ENCODE assay signal across 21 mouse cellular contexts in the genomic region with DNA sequence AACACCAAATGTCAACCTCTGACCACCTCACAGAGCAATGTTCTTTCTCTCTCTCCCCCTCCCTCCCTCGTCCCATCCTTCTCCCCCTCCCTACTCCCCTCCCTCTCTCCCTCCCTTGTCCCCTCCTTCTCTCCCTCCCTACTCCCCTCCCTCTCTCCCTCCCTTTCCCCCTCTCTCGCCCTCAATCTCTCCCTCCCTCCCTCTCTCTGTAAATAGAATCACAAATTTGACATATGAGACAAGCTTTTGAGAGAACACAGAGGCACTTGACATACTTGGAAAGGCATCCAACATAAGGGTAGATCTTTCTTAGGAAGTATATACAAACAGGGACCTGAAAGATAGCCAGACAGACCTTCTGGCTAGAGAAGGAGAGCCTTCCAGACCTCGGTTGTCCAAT.
DNase-seq lines count a peak whose midpoint lies in the region; ATAC-seq lines count a peak whose summit lies in the region.
"Had no signal": no experiment of that assay in that cellular context is flagged by ENCODE, and none has a peak within 500 bp of the region (broad histone marks: within the 10 kb centered on the region; RNA-seq: fewer than 3 reads in every experiment).

No protein-coding gene starts in this region.

- 28% methylated on average over 3 of the region's 3 CpGs for WGBS in forebrain, embryonic 15.5 days
- 48% methylated on average over 3 of the region's 3 CpGs for WGBS in forebrain, embryonic 12.5 days
- WGBS in heart, embryonic 15.5 days = 3% methylated on average over 3 of the region's 3 CpGs
- WGBS in intestine, embryonic 15.5 days = 33% methylated on average over 3 of the region's 3 CpGs

- H3K27me3 ChIP-seq in forebrain, embryonic 15.5 days = no peaks in the 10 kb centered on the region
- no peaks in the 10 kb centered on the region for H3K27me3 ChIP-seq in forebrain, embryonic 12.5 days
- H3K27me3 ChIP-seq in heart, embryonic 15.5 days = no peaks in the 10 kb centered on the region
- no peaks in the 10 kb centered on the region for H3K27me3 ChIP-seq in intestine, embryonic 15.5 days (replicated peaks)
- H3K27me3 ChIP-seq: embryonic facial prominence, embryonic 13.5 days; limb, embryonic 15.5 days had no signal

- intact Hi-C loops in heart, postnatal 36 days (cut with DNase I) = no loop called here

- no peak overlapping the region for H3K4me3 ChIP-seq in forebrain, embryonic 15.5 days
- no peak overlapping the region for H3K4me3 ChIP-seq in forebrain, embryonic 12.5 days (replicated peaks)
- no peak overlapping the region for H3K4me3 ChIP-seq in heart, embryonic 15.5 days
- H3K4me3 ChIP-seq in intestine, embryonic 15.5 days (replicated peaks) = no peak overlapping the region
- H3K4me3 ChIP-seq: embryonic facial prominence, embryonic 13.5 days; limb, embryonic 15.5 days had no signal

- no peak overlapping the region for H3K9ac ChIP-seq in forebrain, embryonic 15.5 days (replicated peaks)
- no peak overlapping the region for H3K9ac ChIP-seq in forebrain, embryonic 12.5 days
- no peak overlapping the region for H3K9ac ChIP-seq in heart, embryonic 15.5 days
- H3K9ac ChIP-seq in intestine, embryonic 15.5 days = no peak overlapping the region
- H3K9ac ChIP-seq: embryonic facial prominence, embryonic 13.5 days; limb, embryonic 15.5 days; liver, postnatal 0 days had no signal

- no peak overlapping the region for H3K4me2 ChIP-seq in forebrain, embryonic 15.5 days (replicated peaks)
- no peak overlapping the region for H3K4me2 ChIP-seq in forebrain, embryonic 12.5 days
- peak overlapping the region; percentile 29 for H3K4me2 ChIP-seq in heart, embryonic 15.5 days
- no peak overlapping the region for H3K4me2 ChIP-seq in intestine, embryonic 15.5 days (replicated peaks)
- H3K4me2 ChIP-seq: embryonic facial prominence, embryonic 13.5 days; limb, embryonic 15.5 days had no signal

- H3K9me3 ChIP-seq in forebrain, embryonic 15.5 days = no peaks in the 10 kb centered on the region
- H3K9me3 ChIP-seq in forebrain, embryonic 12.5 days = no peaks in the 10 kb centered on the region
- H3K9me3 ChIP-seq in heart, embryonic 15.5 days (replicated peaks) = no peaks in the 10 kb centered on the region
- no peaks in the 10 kb centered on the region for H3K9me3 ChIP-seq in intestine, embryonic 15.5 days
- H3K9me3 ChIP-seq: embryonic facial prominence, embryonic 13.5 days; G1E; limb, embryonic 15.5 days had no signal

- H3K4me1 ChIP-seq in forebrain, embryonic 15.5 days = peaks cover 46% of the 10 kb centered on the region
- peaks cover 47% of the 10 kb centered on the region for H3K4me1 ChIP-seq in forebrain, embryonic 12.5 days
- peaks cover 33% of the 10 kb centered on the region for H3K4me1 ChIP-seq in heart, embryonic 15.5 days (replicated peaks)
- H3K4me1 ChIP-seq in intestine, embryonic 15.5 days (replicated peaks) = 0 out of 2 replicates have a peak, but pooled peaks cover 15% of the 10 kb centered on the region

- H3K27ac ChIP-seq in forebrain, embryonic 15.5 days (replicated peaks) = peak overlapping the region; percentile 34; the same call in 1 of the 2 replicates
- no peak overlapping the region for H3K27ac ChIP-seq in forebrain, embryonic 12.5 days
- H3K27ac ChIP-seq in heart, embryonic 15.5 days = peak overlapping the region; percentile 89
- no peak overlapping the region for H3K27ac ChIP-seq in intestine, embryonic 15.5 days
- H3K27ac ChIP-seq: embryonic facial prominence, embryonic 13.5 days; limb, embryonic 15.5 days had no signal

- no peaks in the 10 kb centered on the region; the same call in 1 of the 2 replicates for H3K36me3 ChIP-seq in forebrain, embryonic 15.5 days
- H3K36me3 ChIP-seq in forebrain, embryonic 12.5 days (replicated peaks) = peaks cover 15% of the 10 kb centered on the region
- peaks cover 3% of the 10 kb centered on the region; the same call in 1 of the 2 replicates for H3K36me3 ChIP-seq in heart, embryonic 15.5 days
- no peaks in the 10 kb centered on the region for H3K36me3 ChIP-seq in intestine, embryonic 15.5 days
- H3K36me3 ChIP-seq: G1E had no signal

- ATAC-seq in forebrain, embryonic 15.5 days (replicated peaks) = no peak
- ATAC-seq in forebrain, embryonic 12.5 days (ENCODE audit: low FRiP score) = no peak
- ATAC-seq in heart, embryonic 15.5 days (replicated peaks; ENCODE audit: insufficient number of reproducible peaks, insufficient read depth, low FRiP score, low read depth) = peak; percentile 74
- ATAC-seq in intestine, embryonic 15.5 days = no peak
- ATAC-seq: liver, postnatal 0 days; midbrain, embryonic 16.5 days had no signal

- DNase-seq in heart, postnatal 36 days = no peak
- DNase-seq in retina, postnatal 1 day = peak; percentile 35
- DNase-seq in retina, embryonic 14.5 days (ENCODE audit: low spot score) = no peak
- DNase-seq in gastrocnemius, adult 18-20 months (ENCODE audit: low spot score) = no peak
- DNase-seq: adrenal gland, postnatal 25 days; cerebellum, adult 11-12 months; cerebellum, postnatal 14 days; gastrocnemius, postnatal 25 days; kidney, adult 2 months; kidney, postnatal 25 days; liver, postnatal 0 days; lung, postnatal 10 days; right cerebral cortex, postnatal 4 days had no signal

Comparison
In these comparisons a context has a peak if more than half of its experiments do, and no peak if none do; other contexts are left out.
1. H3K27ac ChIP-seq: peak in forebrain, embryonic 15.5 days (single experiment) and heart, embryonic 15.5 days (single experiment); none in forebrain, embryonic 12.5 days (single experiment) and intestine, embryonic 15.5 days (single experiment).